Mouse (Mus musculus) MEL (cell line): Measurements from ENCODE around the gene Agap2. TPM values are rescaled to one million over a fixed set of nuclear protein-coding genes. Genes with fewer than 3 reads are reported as not detected.

ENCODE experiments used
- DNase-seq: peaks from one replicate; pipeline ENCODE4 v3.0.0; 2011; ENCODE audit warnings: low read depth, low spot score
- H3K27ac ChIP-seq: 2 replicates; pipeline ENCODE4 v1.5.1; 2012; ENCODE audit warnings: low read depth, mild to moderate bottlenecking, control low read depth, low read length, moderate library complexity; ENCODE audit not compliant: control insufficient read depth
- H3K27me3 ChIP-seq, 2 experiments: fragments of 150-350 bp in 1 of 2; sonication (generic) in 1 of 2; 2 replicates each; pipeline ENCODE4 v1.6.1; 2012; ENCODE audit warnings: low read length in 2 of 2, mild to moderate bottlenecking in 2 of 2, improper control_type of control experiment in 1 of 2, moderate library complexity in 1 of 2; ENCODE audit not compliant: insufficient read depth in 2 of 2, control insufficient read depth in 1 of 2
- H3K36me3 ChIP-seq, 2 experiments: 2 replicates each; pipeline ENCODE4 v1.6.1; 2012 to 2014; ENCODE audit warnings: low read length in 2 of 2, improper control_type of control experiment in 1 of 2, inconsistent platforms in 1 of 2, mild to moderate bottlenecking in 1 of 2; ENCODE audit not compliant: insufficient read depth in 2 of 2, control insufficient read depth in 1 of 2
- H3K4me1 ChIP-seq, 2 experiments: fragments of 150-350 bp in 1 of 2; sonication (generic) in 1 of 2; 2 replicates each; pipeline ENCODE4 v1.6.1; 2012; ENCODE audit warnings: low read length in 2 of 2, improper control_type of control experiment in 1 of 2, mild to moderate bottlenecking in 1 of 2; ENCODE audit not compliant: insufficient read depth in 2 of 2, control insufficient read depth in 1 of 2
- H3K4me3 ChIP-seq, 2 experiments: fragments of 150-350 bp in 1 of 2; sonication (generic) in 1 of 2; 2 replicates each; pipeline ENCODE4 v1.5.1; 2012; ENCODE audit warnings: low read depth in 2 of 2, low read length in 2 of 2, mild to moderate bottlenecking in 2 of 2, moderate library complexity in 2 of 2, control low read depth in 1 of 2, improper control_type of control experiment in 1 of 2; ENCODE audit not compliant: control insufficient read depth in 1 of 2, insufficient read depth in 1 of 2
- H3K79me2 ChIP-seq: 2 replicates; pipeline ENCODE4 v1.6.1; 2012; ENCODE audit warnings: mild to moderate bottlenecking, low read length, moderate library complexity; ENCODE audit not compliant: control insufficient read depth, poor library complexity, insufficient read depth
- H3K9ac ChIP-seq: 2 replicates; pipeline ENCODE4 v1.6.1; 2012; ENCODE audit warnings: low read depth, mild to moderate bottlenecking, control low read depth, low read length, moderate library complexity; ENCODE audit not compliant: control insufficient read depth, poor library complexity, severe bottlenecking
- H3K9me3 ChIP-seq: fragments of 150-350 bp; sonication (generic); replicated peaks from 2 replicates; pipeline ENCODE4 v1.6.1; 2012; ENCODE audit warnings: mild to moderate bottlenecking, low read length, improper control_type of control experiment, moderate library complexity; ENCODE audit not compliant: insufficient read depth
- CHD1 ChIP-seq: IDR thresholded peaks from 2 replicates; pipeline ENCODE4 v1.6.1; 2012; ENCODE audit warnings: low read depth, mild to moderate bottlenecking, inconsistent platforms, low read length, improper control_type of control experiment
- CHD2 ChIP-seq: IDR thresholded peaks from 2 replicates; pipeline ENCODE4 v1.6.1; 2011; ENCODE audit warnings: low read length, improper control_type of control experiment
- CTCF ChIP-seq, 3 experiments: IDR thresholded peaks in 2 of 3; conservative IDR thresholded peaks in 1 of 3; 2 replicates each; pipeline ENCODE4 v1.5.1; 2011 to 2012; ENCODE audit warnings: low read length in 3 of 3, low read depth in 2 of 3, mild to moderate bottlenecking in 2 of 3, improper control_type of control experiment in 1 of 3, inconsistent platforms in 1 of 3, mixed read lengths in 1 of 3, moderate library complexity in 1 of 3; ENCODE audit not compliant: control insufficient read depth in 1 of 3, insufficient read depth in 1 of 3, poor library complexity in 1 of 3, severe bottlenecking in 1 of 3
- E2F4 ChIP-seq: IDR thresholded peaks from 2 replicates; pipeline ENCODE4 v1.6.1; 2011; ENCODE audit warnings: low read depth, low read length, improper control_type of control experiment, borderline replicate concordance
- GATA1 ChIP-seq: IDR thresholded peaks from 2 replicates; pipeline ENCODE4 v1.6.1; 2011; ENCODE audit warnings: low read depth, low read length, improper control_type of control experiment
- HCFC1 ChIP-seq: IDR thresholded peaks from 2 replicates; pipeline ENCODE4 v1.6.1; 2012; ENCODE audit warnings: low read depth, mild to moderate bottlenecking, inconsistent platforms, low read length, improper control_type of control experiment, moderate library complexity
- JUND ChIP-seq: IDR thresholded peaks from 2 replicates; pipeline ENCODE4 v1.6.1; 2011; ENCODE audit warnings: low read depth, mild to moderate bottlenecking, improper control_type of control experiment, low read length
- MAFK ChIP-seq: IDR thresholded peaks from 2 replicates; pipeline ENCODE4 v1.6.1; 2011; ENCODE audit warnings: low read depth, mild to moderate bottlenecking, low read length, improper control_type of control experiment, borderline replicate concordance
- MAZ ChIP-seq: IDR thresholded peaks from 2 replicates; pipeline ENCODE4 v1.6.1; 2012; ENCODE audit warnings: low read depth, mild to moderate bottlenecking, inconsistent platforms, low read length, improper control_type of control experiment
- MEF2A ChIP-seq: IDR thresholded peaks from 2 replicates; pipeline ENCODE4 v1.6.1; 2014; ENCODE audit warnings: low read depth, mild to moderate bottlenecking, inconsistent platforms, low read length, improper control_type of control experiment; ENCODE audit not compliant: poor library complexity, insufficient replicate concordance, severe bottlenecking; ENCODE audit errors: extremely low read depth
- MXI1 ChIP-seq: IDR thresholded peaks from 2 replicates; pipeline ENCODE4 v1.6.1; 2011; ENCODE audit warnings: mild to moderate bottlenecking, low read depth, low read length, improper control_type of control experiment
- MYB ChIP-seq: IDR thresholded peaks from 2 replicates; pipeline ENCODE4 v1.6.1; 2011; ENCODE audit warnings: mild to moderate bottlenecking, low read depth, low read length, improper control_type of control experiment
- MYC ChIP-seq: IDR thresholded peaks from 2 replicates; pipeline ENCODE4 v1.6.1; 2011; ENCODE audit warnings: low read depth, mild to moderate bottlenecking, low read length, improper control_type of control experiment, moderate library complexity
- NELFE ChIP-seq: IDR thresholded peaks from 2 replicates; pipeline ENCODE4 v1.6.1; 2011; ENCODE audit warnings: low read depth, low read length, improper control_type of control experiment
- NRF1 ChIP-seq: IDR thresholded peaks from 2 replicates; pipeline ENCODE4 v1.6.1; 2014; ENCODE audit warnings: low read depth, mild to moderate bottlenecking, inconsistent platforms, low read length, improper control_type of control experiment, moderate library complexity; ENCODE audit not compliant: poor library complexity, insufficient read depth, severe bottlenecking
- POLR2A ChIP-seq, 2 experiments: IDR thresholded peaks; 2 replicates each; pipeline ENCODE4 v1.6.1; 2011 to 2012; ENCODE audit warnings: low read length in 2 of 2, mild to moderate bottlenecking in 2 of 2, control low read depth in 1 of 2, improper control_type of control experiment in 1 of 2, low read depth in 1 of 2, moderate library complexity in 1 of 2; ENCODE audit not compliant: control insufficient read depth in 1 of 2, insufficient read depth in 1 of 2, poor library complexity in 1 of 2
- POLR2AphosphoS2 ChIP-seq: IDR thresholded peaks from 2 replicates; pipeline ENCODE4 v1.6.1; 2011; ENCODE audit warnings: low read length, improper control_type of control experiment
- POLR2AphosphoS5 ChIP-seq: IDR thresholded peaks from 2 replicates; pipeline ENCODE4 v1.6.1; 2012; ENCODE audit warnings: low read depth, borderline replicate concordance, mild to moderate bottlenecking, inconsistent platforms, low read length, moderate library complexity, mixed read lengths
- RAD21 ChIP-seq: IDR thresholded peaks from 2 replicates; pipeline ENCODE4 v1.6.1; 2011; ENCODE audit warnings: mild to moderate bottlenecking, low read depth, low read length, improper control_type of control experiment
- SIN3A ChIP-seq: IDR thresholded peaks from 2 replicates; pipeline ENCODE4 v1.6.1; 2012; ENCODE audit warnings: low read length, improper control_type of control experiment, inconsistent platforms
- SMC3 ChIP-seq: IDR thresholded peaks from 2 replicates; pipeline ENCODE4 v1.6.1; 2011; ENCODE audit warnings: low read depth, low read length, improper control_type of control experiment
- TBP ChIP-seq: IDR thresholded peaks from 2 replicates; pipeline ENCODE4 v1.8.0; 2011; ENCODE audit warnings: low read depth, low read length, improper control_type of control experiment
- UBTF ChIP-seq: IDR thresholded peaks from 2 replicates; pipeline ENCODE4 v1.6.1; 2012; ENCODE audit warnings: low read depth, mild to moderate bottlenecking, inconsistent platforms, low read length, improper control_type of control experiment, moderate library complexity, borderline replicate concordance; ENCODE audit not compliant: insufficient read depth
- USF1 ChIP-seq: IDR thresholded peaks from 2 replicates; pipeline ENCODE4 v1.6.1; 2014; ENCODE audit warnings: low read depth, mild to moderate bottlenecking, inconsistent platforms, low read length, improper control_type of control experiment, moderate library complexity
- USF2 ChIP-seq, 2 experiments: IDR thresholded peaks; 2 replicates each; pipeline ENCODE4 v1.6.1; 2011 to 2012; ENCODE audit warnings: improper control_type of control experiment in 2 of 2, low read length in 2 of 2, borderline replicate concordance in 1 of 2, inconsistent platforms in 1 of 2, low read depth in 1 of 2, mild to moderate bottlenecking in 1 of 2; ENCODE audit not compliant: insufficient read depth in 1 of 2
- ZC3H11A ChIP-seq: IDR thresholded peaks from 2 replicates; pipeline ENCODE4 v1.6.1; 2012; ENCODE audit warnings: low read depth, mild to moderate bottlenecking, inconsistent platforms, low read length, improper control_type of control experiment
- ZKSCAN1 ChIP-seq: IDR thresholded peaks from 2 replicates; pipeline ENCODE4 v1.6.1; 2012; ENCODE audit warnings: low read depth, mild to moderate bottlenecking, inconsistent platforms, low read length, improper control_type of control experiment, moderate library complexity
- ZMIZ1 ChIP-seq: IDR thresholded peaks from 2 replicates; pipeline ENCODE4 v1.6.1; 2012; ENCODE audit warnings: low read depth, mild to moderate bottlenecking, inconsistent platforms, low read length, improper control_type of control experiment, moderate library complexity
- ZNF384 ChIP-seq: IDR thresholded peaks from 2 replicates; pipeline ENCODE4 v1.6.1; 2012; ENCODE audit warnings: low read depth, mild to moderate bottlenecking, inconsistent platforms, low read length, improper control_type of control experiment
- polyA plus RNA-seq, 2 experiments: library from polyadenylated mRNA; stranded (reverse) in 1 of 2; unstranded in 1 of 2; fragments of >175 nt in 1 of 2; fragments of >200 nt in 1 of 2; gene quantifications; 2 replicates each; pipeline versions ENCODE4 v1.2.1 to v1.2.4; 2012; ENCODE audit warnings: low replicate concordance in 2 of 2, low read depth in 1 of 2; ENCODE audit not compliant: insufficient read length in 2 of 2, insufficient read depth in 1 of 2, missing spikeins in 1 of 2
- total RNA-seq: library from RNA; depleted of rRNA; stranded (reverse); fragments of 300-350 nt; gene quantifications from 2 replicates; pipeline ENCODE4 v1.2.3, GENCODE M21; 2012

Gene Agap2
- total and polyA plus RNA-seq, 3 experiments = 0.04 to 0.46 TPM; not detected in 1

DNA sequence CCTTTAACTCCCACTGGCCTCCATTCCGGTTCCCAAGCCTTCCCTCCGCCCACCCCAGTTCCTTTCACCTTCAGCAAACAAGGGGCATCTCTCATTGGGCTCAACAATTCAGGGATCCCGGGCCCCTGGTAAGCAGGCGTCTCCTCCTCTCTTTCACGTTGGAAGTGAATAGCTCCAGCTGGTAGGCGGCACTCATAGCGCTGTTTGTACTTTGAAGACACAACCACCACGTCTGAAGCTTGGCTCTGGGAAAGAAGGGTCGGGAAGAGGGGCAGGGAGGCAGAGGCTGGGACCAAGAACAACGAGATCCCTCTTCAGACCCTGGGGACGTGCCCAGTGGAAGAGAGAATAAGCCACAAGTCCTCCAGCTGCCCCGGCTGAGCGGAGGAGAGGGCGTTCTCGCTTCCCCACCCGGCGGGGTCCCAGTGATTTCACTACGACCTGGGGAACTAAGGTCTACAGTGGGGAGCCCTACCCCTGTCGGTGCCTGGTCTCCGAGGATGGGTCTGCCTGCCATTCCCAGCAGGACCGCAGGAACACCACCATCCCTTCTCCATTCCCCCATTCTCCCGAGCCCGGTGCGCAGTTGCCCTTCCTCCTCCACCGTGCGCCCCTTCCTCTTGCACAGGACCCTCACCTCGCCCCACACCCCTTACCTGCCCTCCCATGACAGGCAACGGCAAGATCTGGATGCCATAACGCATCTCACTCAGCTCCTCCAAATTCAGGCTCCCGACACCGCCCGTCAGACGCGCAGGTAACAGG, 45.4 kb downstream of the Agap2 start:
- Histone ChIP-seq H3K27ac (no peak overlapping the region), H3K4me1 (peaks cover 4 to 13% of the 10 kb centered on the region in 2 experiments; a peak in 3 of 4 replicates)
- DNase-seq = no peak

DNA sequence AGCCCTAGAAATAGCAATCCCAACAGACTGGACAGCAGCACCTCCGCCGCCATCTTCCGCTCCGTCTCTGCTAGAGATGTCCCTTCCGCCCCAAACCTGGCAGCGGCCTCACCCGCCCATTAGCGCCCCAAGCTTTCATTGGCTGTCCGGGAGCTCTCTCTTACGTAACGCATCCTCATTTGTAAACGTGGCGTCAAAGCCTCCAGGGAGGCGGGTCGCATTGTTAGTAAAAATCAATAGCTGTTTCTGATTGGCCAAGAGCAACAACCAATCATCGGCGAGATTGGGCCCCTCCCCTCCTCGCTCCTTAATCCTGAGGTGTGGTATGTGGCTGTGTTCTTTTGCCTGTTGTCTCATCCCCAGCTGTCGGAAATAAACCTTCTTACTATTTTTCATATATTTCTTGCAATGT, 46.0 kb downstream of the Agap2 start, which contains the start of gene Os9:
Gene Os9 (minus strand): TSS at position 66 of the 412 bp plus-strand sequence.
- Histone ChIP-seq H3K79me2 (peaks cover 7% of the 10 kb centered on the region), H3K27ac (peak within 1 kb of the TSS; percentile 65), H3K4me1 (peaks cover 4 to 18% of the 10 kb centered on the region in 2 experiments; a peak in 3 of 4 replicates), H3K4me3 (peak within 1 kb of the TSS; percentile 82 to 92), H3K9ac (peak within 1 kb of the TSS; percentile 79), H3K9me3 (no peaks in the 10 kb centered on the region), H3K36me3 (peaks cover 0 to 17% of the 10 kb centered on the region in 2 experiments; a peak in 2 of 4 replicates), H3K27me3 (no peaks in the 10 kb centered on the region)
- DNase-seq = peak; percentile 99
- TF ChIP-seq RAD21 (no peak), USF1 (no peak), MAFK (no peak), SMC3 (no peak), HCFC1 (peak; percentile 99), UBTF (no peak), POLR2AphosphoS2 (peak; percentile 39; the same call in 1 of the 2 replicates), NELFE (peak; percentile 64), E2F4 (no peak), ZMIZ1 (peak; percentile 73; the same call in 1 of the 2 replicates), JUND (no peak), MXI1 (peak; percentile 68; the same call in 1 of the 2 replicates), POLR2AphosphoS5 (no peak), MEF2A (no peak), NRF1 (peak; percentile 45; the same call in 1 of the 2 replicates), MYB (no peak), ZKSCAN1 (no peak), CTCF (IDR thresholded peaks at IDR 0.05 in 2 of 3, conservative IDR thresholded peaks at IDR 0.05 in 1 of 3; ENCODE audit: control insufficient read depth in 1 of 3, insufficient read depth in 1 of 3, low read depth in 2 of 3, low read length in 3 of 3, poor library complexity in 1 of 3, severe bottlenecking in 1 of 3) (no peak), USF2 (IDR thresholded peaks at IDR 0.05; ENCODE audit: borderline replicate concordance in 1 of 2, insufficient read depth in 1 of 2, low read depth in 1 of 2, low read length in 2 of 2) (no peak), CHD2 (peak; percentile 92), SIN3A (peak; percentile 99), ZC3H11A (no peak), GATA1 (no peak), CHD1 (no peak), ZNF384 (no peak), MAZ (0 out of 2 replicates have a peak, but pooled peaks have one; percentile 28), TBP (peak; percentile 35; the same call in 1 of the 2 replicates), MYC (no peak)

More for the DNA sequence above, 45.4 kb downstream of the Agap2 start:
- Histone ChIP-seq H3K9me3 (no peaks in the 10 kb centered on the region), H3K4me3 (peak overlapping the region; percentile 82 to 92), H3K79me2 (peaks cover 7% of the 10 kb centered on the region), H3K9ac (peak overlapping the region; percentile 79), H3K36me3 (peaks cover 0 to 12% of the 10 kb centered on the region in 2 experiments; a peak in 2 of 4 replicates), H3K27me3 (no peaks in the 10 kb centered on the region)
- TF ChIP-seq POLR2A (IDR thresholded peaks at IDR 0.05; ENCODE audit: control insufficient read depth in 1 of 2, insufficient read depth in 1 of 2, low read depth in 1 of 2, low read length in 2 of 2, poor library complexity in 1 of 2) (0 out of 4 replicates have a peak, but pooled peaks of 1 of the 2 experiments have one; percentile 58), GATA1 (no peak)
